Mouse (Mus musculus) left cerebral cortex, postnatal 10 days (tissue): ENCODE data around the gene Irx1. TPM values are rescaled to one million over a fixed set of nuclear protein-coding genes. Genes with fewer than 3 reads are reported as not detected.

ENCODE experiments used
- DNase-seq, 2 experiments: peaks; one replicate each; pipeline ENCODE4 v3.0.0; 2021 to 2022; ENCODE audit warnings: low spot score in 2 of 2, mixed read lengths in 1 of 2; ENCODE audit errors: extremely low spot score in 1 of 2
- intact Hi-C: fragments of 180-260 bp; cut with DNase I; formaldehyde crosslinking; loops from one replicate; pipeline ENCODE4 v1.15.1; 2025
- total RNA-seq, 2 experiments: library from RNA; stranded (reverse); gene quantifications; 2 replicates each; pipeline ENCODE4 v1.2.3; 2021

Irx1 gene
- total RNA-seq, 2 experiments from 2014 or later = 0.84 to 1.0 TPM

DNA sequence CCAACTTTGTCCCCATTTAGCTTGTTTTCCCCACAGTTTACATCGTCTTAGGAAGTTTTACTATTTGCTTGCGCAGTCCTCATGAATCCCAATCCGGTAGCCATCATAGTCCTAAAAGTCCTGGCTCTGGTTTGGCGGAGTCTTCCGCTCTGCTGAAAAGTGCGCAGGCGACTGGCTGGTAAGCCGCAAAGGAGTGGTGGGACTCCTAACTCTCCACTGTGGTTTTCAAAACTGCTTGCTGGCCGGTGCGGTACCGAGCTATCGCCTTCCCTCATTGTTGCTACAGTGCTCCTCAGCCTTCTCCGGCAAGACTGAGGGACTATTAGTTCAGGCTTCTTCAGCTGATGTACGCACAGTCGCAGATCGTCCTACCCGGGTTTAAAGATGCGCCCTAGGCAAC lies 6.4 kb downstream of the Irx1 start:
- intact Hi-C loops = loop anchor here (5.0 to 10.0 kb wide), 4 partner anchors 212 to 1305 kb away; partner anchors contain the start of gene Irx4
- DNase-seq = no peak

DNA sequence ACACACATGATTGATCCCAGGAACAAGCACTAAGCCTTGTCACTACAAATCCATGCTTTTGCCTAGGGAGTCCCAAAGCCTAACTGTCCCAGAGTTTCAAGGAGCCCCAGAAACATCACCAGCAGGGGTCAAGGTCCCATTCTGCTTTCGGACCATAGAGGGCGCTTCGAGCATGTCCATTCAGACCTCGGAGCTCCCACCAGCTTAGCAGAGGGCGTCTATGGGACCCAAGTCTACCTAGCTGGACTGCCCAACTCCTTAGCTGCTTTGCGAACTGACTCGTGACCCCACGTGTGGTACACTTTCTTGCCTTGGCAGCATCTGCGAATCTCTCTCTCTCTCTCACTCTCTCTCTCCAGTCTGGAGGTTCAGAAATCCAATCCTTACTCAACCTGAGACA lies 7.0 kb downstream of the Irx1 start:
- intact Hi-C loops = loop anchor here (5.0 to 10.0 kb wide), 4 partner anchors 212 to 1306 kb away; partner anchors contain the start of gene Irx4
- no peak for DNase-seq

DNA sequence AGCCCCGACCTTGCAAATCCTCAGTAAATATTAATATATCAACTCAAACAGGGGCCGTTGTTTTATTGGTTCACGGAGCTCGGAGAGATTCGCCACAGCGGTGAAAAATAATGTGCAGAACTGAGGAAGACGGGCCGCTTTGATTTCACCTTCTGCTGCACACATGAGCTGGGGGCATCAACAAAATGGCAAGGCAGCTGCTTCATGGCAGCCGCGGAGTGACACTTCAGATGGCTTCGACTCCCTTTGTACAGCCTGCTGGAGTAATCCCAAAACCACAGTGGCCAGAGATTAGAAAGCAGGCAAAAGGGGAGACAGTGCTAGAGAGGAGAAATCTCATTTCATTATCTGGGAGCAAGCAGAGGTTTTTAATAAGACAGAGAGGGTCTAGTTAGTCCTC lies 11.6 kb downstream of the Irx1 start:
- intact Hi-C loops = loop anchor here (10.0 kb wide), 2 partner anchors 207 to 847 kb away; no protein-coding TSS in a partner anchor
- no peak for DNase-seq

DNA sequence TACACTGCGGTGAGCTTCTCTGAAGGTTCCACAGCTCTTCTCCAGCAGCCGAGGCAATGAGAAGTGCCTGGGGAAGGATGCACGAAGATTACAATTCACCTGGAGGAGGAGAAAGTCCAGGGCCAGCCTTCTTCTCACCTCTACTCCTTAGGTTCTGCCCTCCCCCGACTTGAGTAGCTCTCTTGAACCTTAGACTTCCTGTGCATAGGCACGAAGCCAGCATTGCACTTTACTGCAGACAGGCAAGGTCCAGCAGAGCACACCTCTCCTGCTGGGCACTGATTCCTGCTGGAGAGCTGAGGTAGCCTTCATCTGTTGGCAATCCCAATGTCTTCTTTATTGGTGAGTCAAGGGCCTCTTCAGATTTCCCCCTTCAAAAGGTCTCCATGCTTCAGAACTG lies 13.7 kb downstream of the Irx1 start:
- DNase-seq = no peak
- intact Hi-C loops = loop anchor here (10.0 kb wide), 2 partner anchors 205 to 845 kb away; no protein-coding TSS in a partner anchor

DNA sequence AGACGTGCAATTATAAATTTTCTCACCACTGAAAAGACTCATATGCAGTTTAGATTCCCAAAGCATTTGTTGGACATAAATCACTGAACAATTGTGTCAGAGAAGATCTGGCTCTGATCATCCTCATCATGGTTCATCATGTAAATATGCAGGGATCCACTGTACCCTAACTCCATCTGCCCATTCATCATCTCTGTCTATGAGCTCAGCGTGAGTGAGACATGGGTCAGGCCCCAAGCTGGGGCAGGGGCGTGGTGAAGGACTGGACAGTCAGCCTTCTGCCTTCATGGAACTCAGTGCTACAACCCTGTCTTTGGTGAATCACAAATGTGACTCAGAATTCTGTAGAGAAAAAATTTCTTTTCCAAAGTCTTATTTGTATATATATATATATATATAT lies 53.2 kb downstream of the Irx1 start:
- no peak for DNase-seq
- intact Hi-C loops = no loop called here
